Mouse (Mus musculus): ENCODE measurements around the gene Tktl1. TPM values are rescaled to one million over a fixed set of nuclear protein-coding genes. Genes with fewer than 3 reads are reported as not detected.
"Not testable (repeated sequence)": the region's sequence is repeated elsewhere in the genome, so short reads cannot be mapped to it uniquely, and the experiment has no call there.

Gene Tktl1
- not detected for total RNA-seq (2021)

DNA sequence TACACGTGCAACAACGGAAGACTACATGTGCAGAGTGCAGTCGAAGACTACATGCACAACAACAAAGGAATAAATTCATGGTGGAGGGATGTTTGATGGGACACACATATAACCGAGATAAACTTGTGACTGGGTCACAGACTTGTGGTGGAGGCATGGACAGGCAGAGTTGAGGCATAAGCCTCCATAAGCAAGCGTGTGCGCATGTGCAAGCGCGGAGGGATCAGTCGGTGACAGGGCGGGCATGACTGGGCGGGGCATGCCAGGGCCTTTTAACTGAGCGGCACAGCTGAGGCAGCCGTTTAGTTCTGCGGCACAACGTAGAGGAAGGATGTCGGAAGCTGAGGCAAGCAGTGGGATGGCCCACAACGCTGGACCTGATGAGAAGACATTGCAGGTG lies at the start of gene Tktl1:
Gene Tktl1, plus strand, starts transcription at position 301 of the 400 bp plus-strand sequence.
- no peak for DNase-seq
- intact Hi-C loops (cut with DNase I): no loop called here

GRCm38 (mm10) chrX:74135263-74135662 lies 41.8 kb upstream of the Tktl1 start, which contains the start of gene Mecp2:
TSS of gene Mecp2 (minus strand) at chrX:74135363.
- intact Hi-C loops (cut with DNase I); DNase-seq: not testable (repeated sequence)

DNA sequence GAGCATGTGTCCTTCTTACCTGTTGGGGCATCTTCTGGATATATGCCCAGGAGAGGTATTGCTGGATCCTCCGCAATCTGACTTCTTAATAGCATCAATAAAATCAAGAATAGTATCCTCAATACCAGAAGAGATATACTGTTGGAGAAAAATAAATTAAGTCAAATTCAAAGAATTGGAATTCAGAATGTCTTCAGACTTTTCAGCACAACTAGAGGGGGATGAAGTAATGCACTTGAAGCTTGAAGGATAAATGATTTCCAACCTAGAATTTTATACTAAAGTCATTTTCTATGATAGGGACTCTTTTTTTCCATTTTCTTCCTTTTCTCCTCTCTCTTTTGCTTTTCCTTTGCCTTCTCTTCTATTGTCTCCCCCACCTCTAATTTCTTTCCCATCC lies 9.3 kb upstream of the Tktl1 start, which contains the start of gene Tex28:
Gene Tex28, minus strand, starts transcription at position 101 of the 400 bp plus-strand sequence.
- intact Hi-C loops (cut with DNase I): no loop called here

GRCm38 (mm10) chrX:74203556-74203955 lies 26.5 kb downstream of the Tktl1 start:
- no peak for DNase-seq
- intact Hi-C loops (cut with DNase I): no loop called here

More for the DNA sequence above, 9.3 kb upstream of the Tktl1 start, which contains the start of gene Tex28:
- DNase-seq: no peak

- intact Hi-C loops (cut with DNase I): loop anchor here (10.0 kb wide), 1 partner anchor 194 kb away; the partner anchor contains the start of gene Irak1
- DNase-seq: no peak
Measured at GRCm38 (mm10) chrX:74218496-74218895, 41.4 kb downstream of the Tktl1 start.

- no peak for DNase-seq
- intact Hi-C loops (cut with DNase I): loop anchor here (10.0 kb wide), 1 partner anchor 195 kb away; the partner anchor contains the start of gene Irak1
Measured at GRCm38 (mm10) chrX:74219449-74219848, 42.4 kb downstream of the Tktl1 start.

GRCm38 (mm10) chrX:74220099-74220498 lies 43.0 kb downstream of the Tktl1 start:
- intact Hi-C loops (cut with DNase I): loop anchor here (10.0 kb wide), 1 partner anchor 265 kb away; no protein-coding TSS in a partner anchor
- not testable (repeated sequence) for DNase-seq

DNA sequence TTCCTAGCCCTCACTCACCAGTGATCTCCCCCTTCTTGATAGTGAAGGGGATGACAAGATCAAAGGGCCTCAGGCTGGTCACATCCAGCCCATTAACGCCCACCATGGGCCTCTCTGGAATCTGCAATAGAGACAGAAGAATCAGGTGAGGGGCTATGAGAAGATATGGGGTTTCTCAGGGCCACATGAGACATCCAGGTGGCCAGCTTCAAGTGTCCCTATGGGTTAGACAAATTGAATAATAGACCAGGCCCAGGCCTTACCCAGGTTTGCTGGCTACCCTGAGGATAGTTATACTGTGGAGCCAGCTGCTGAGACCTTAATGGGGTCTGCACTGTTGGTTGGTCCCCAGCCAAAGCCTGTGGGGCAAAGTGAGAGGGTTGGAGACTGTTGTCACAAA lies 53.0 kb downstream of the Tktl1 start:
- intact Hi-C loops (cut with DNase I): no loop called here
- no peak for DNase-seq

DNA sequence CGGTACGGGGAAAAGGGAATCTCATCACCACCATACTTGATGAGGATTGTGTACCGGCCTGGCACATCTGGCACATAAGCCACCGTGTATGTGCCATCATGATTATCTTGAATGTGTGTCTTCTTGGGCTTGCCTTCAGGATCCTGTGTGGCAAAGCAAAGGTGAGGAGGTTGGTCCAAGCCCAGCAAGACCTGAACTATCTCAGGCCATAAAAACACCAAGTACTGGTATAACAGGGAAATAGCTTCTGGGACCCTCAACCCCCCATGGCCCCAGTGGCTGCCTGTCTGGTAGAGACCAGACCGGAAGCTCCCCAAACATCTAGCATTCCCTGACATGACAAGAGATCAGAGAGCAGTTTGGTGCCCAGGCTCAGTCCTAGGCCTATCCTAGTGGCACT lies 56.1 kb downstream of the Tktl1 start:
- intact Hi-C loops (cut with DNase I): no loop called here
- no peak for DNase-seq

DNA sequence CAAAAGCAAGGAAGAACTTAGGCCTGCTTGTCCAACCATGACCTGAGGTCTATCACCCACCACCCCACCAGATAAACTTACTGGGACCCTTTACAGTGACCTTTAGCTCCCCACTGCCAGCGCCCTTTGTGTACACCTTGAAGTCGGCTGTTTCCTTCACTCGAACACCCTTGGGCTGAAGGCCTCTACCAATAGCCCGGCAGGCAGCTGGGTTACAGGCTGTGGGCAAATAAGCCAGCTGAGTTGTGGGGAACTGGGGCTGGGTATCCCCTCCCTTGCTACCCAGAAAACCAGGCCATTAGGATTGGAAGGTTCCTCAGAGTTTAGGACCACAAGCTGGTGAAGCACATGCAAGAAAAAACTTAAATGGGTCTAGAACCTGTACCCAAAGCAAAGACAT lies 63.3 kb downstream of the Tktl1 start:
- DNase-seq: no peak
- intact Hi-C loops (cut with DNase I): loop anchor here (10.0 kb wide), 2 partner anchors 126 to 456 kb away; partner anchors contain the start of genes Idh3g and Ssr4

DNA sequence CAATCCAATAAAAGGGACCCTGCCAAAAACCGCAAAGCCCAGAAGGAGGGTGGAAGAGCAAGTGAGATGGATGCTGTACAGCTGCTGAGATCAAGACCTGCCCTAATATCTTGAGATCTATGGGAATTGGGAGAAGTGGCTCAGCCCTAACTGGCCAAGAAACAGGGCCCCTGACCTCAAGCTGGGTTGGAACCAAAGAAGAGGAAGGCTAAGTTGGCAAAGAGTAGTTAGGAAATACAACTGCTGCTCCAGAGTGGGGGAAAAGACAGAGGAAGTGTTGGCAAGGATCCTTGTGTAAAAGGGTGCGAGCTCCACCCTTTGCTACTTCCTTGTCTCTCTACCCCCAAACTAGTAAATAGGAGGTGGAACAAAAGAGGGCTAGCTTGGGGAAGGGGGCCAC lies 66.3 kb downstream of the Tktl1 start:
- intact Hi-C loops (cut with DNase I): loop anchor here (10.0 kb wide), 2 partner anchors 129 to 459 kb away; partner anchors contain the start of genes Idh3g and Ssr4
- DNase-seq: peak; percentile 13 to 14

- DNase-seq: peak; percentile 28 to 38
- intact Hi-C loops (cut with DNase I): loop anchor here (10.0 kb wide), 2 partner anchors 129 to 459 kb away; partner anchors contain the start of genes Idh3g and Ssr4
Measured at GRCm38 (mm10) chrX:74243807-74244206, 66.7 kb downstream of the Tktl1 start.

- intact Hi-C loops (cut with DNase I): loop anchor here (1.0 to 10.0 kb wide), 4 partner anchors 130 to 460 kb away; partner anchors contain the start of genes Fam3a, Idh3g, Ikbkg and Ssr4
- DNase-seq: peak; percentile 67 to 76
Measured at GRCm38 (mm10) chrX:74244614-74245083, 67.6 kb downstream of the Tktl1 start.

DNA sequence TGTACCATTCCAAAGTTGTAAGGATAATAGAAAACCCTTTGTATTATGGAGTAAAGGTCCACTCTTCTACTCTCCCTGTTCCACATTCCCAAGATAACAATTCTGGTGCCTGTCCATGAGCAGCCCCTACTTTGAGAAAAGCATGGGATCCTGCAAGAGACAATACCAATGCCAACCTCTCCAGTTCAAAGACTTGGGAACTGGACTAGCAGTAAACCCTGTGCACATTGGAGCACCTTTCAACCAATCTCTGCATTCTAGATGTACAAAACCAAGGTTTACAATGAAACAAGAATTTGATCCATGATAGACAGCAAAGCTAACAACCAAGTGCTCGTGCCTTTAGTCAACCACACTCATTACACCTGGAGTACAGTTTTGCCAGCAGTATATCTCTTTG lies 68.0 kb downstream of the Tktl1 start:
- intact Hi-C loops (cut with DNase I): loop anchor here (1.0 to 10.0 kb wide), 4 partner anchors 130 to 460 kb away; partner anchors contain the start of genes Fam3a, Idh3g, Ikbkg and Ssr4
- DNase-seq: peak in 1 of 2 experiments; percentile 16

DNA sequence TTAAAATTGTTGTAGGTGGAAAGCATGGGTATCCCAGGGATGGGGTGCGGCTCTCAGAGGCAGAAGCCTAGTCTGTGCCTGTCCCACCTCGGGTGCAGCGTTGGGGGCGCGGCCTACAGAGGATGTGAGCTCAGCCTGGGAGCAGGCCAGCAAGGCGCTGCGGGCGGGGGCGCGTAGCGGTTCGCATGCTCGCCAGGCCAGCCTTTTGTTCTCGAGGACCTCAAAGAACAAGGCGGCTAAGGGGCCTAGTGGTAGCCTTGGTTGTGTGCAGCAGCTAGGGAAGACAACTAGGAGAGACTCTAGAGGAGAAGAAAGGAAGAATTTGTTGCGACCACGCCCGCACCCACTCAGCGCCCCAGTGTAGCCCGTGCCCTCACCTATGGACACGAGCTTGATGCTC lies 68.6 kb downstream of the Tktl1 start:
- intact Hi-C loops (cut with DNase I): loop anchor here (1.0 to 10.0 kb wide), 5 partner anchors 25 to 461 kb away; partner anchors contain the start of genes Fam3a, Idh3g, Ikbkg and Rpl10
- peak; percentile 89 for DNase-seq

- peak; percentile 87 to 90 for DNase-seq
- intact Hi-C loops (cut with DNase I): loop anchor here (2.0 to 10.0 kb wide), 4 partner anchors 25 to 461 kb away; partner anchors contain the start of genes Fam3a, Idh3g, Ikbkg and Rpl10
Measured at GRCm38 (mm10) chrX:74246213-74246681, 69.2 kb downstream of the Tktl1 start.

DNA sequence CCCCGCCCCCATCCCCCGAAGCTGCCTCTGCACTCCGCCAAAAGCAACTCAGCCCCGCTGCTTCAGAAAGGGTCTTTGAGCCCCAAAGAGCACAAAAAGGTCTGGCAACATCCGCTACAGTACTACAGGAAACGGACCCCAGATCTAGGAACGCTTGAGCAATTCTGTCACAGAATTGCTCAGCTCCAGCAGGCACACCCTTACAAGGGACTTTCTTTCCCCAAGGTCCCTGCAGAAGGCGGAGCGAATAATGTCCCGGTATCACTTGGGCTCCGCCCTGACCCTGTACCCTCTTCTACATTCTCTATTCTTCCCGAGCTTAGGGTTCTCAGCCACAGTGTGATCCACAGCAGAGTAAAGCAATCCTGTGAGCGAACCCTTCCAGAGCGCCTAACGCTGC lies 69.6 kb downstream of the Tktl1 start:
- intact Hi-C loops (cut with DNase I): loop anchor here (2.0 to 10.0 kb wide), 4 partner anchors 24 to 462 kb away; partner anchors contain the start of genes Fam3a, Idh3g, Ikbkg and Rpl10
- no peak for DNase-seq

GRCm38 (mm10) chrX:74248651-74249050 lies 71.6 kb downstream of the Tktl1 start:
- intact Hi-C loops (cut with DNase I): loop anchor here (1.0 to 10.0 kb wide), 5 partner anchors 34 to 464 kb away; partner anchors contain the start of genes Dnase1l1, Fam3a, Idh3g and Ikbkg
- peak; percentile 69 to 79 for DNase-seq

- intact Hi-C loops (cut with DNase I): loop anchor here (2.0 to 10.0 kb wide), 4 partner anchors 33 to 465 kb away; partner anchors contain the start of genes Dnase1l1, Fam3a, Idh3g and Ikbkg
Measured at GRCm38 (mm10) chrX:74249615-74250014, 72.6 kb downstream of the Tktl1 start, which contains the start of gene Flna. TSS of gene Flna (minus strand) at chrX:74249820.

GRCm38 (mm10) chrX:74254153-74254887 lies 77.3 kb downstream of the Tktl1 start, which contains the start of gene Emd:
TSS of gene Emd (plus strand) at chrX:74254687.
- DNase-seq: peak; percentile 91
- intact Hi-C loops (cut with DNase I): no loop called here

More at GRCm38 (mm10) chrX:74249615-74250014, 72.6 kb downstream of the Tktl1 start, which contains the start of gene Flna:
- DNase-seq: peak; percentile 72 to 76
